Mouse (Mus musculus) megakaryocyte, embryonic 14.5 days (primary cell): ENCODE results near the gene Zfp770.

Experiments
- FLI1 ChIP-seq: IDR thresholded peaks from 2 replicates; pipeline ENCODE4 v1.6.1; 2012; ENCODE audit warnings: low read length, inconsistent platforms, mixed read lengths
- GATA1 ChIP-seq: IDR thresholded peaks from 3 replicates; pipeline ENCODE4 v1.6.1; 2012; ENCODE audit warnings: mixed read lengths, low read length, inconsistent platforms, borderline replicate concordance

- TF ChIP-seq FLI1 = no peak
- TF ChIP-seq GATA1 = no peak
Measured at GRCm38 (mm10) chr2:114145315-114145801, 55.9 kb downstream of the Zfp770 start.
